Mouse (Mus musculus): ENCODE measurements around the gene Phlpp1.

GRCm38 (mm10) chr1:106320583-106320982, 149.0 kb downstream of the Phlpp1 start:
- TF ChIP-seq GATA1 (IDR thresholded peaks at IDR 0.05; ENCODE audit: borderline replicate concordance, low read length): no peak
- TF ChIP-seq FLI1 (IDR thresholded peaks at IDR 0.05; ENCODE audit: low read length): no peak
